9 mouse cellular contexts compared by ENCODE assay signal in the genomic region with DNA sequence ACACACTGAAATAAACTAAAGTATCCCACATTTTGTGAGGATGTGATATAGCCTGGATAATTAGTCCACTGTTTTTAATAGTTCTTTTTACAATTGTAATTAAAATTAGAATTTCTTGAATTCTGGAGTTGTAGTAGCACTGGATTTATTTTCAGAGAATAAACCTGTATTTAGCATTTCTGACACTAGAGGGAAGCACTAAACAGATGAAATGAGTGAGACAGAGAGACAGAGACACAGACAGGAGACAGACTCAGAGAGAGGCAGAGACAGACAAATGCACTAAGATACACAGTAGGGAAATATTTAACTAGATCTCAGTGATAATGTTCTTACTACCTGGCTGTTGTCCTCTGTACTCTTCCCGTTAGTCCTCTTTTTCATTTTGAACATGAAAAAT.
DNase-seq lines count a peak whose midpoint lies in the region; ATAC-seq and TF ChIP-seq lines count a peak whose summit lies in the region.
"Had no signal": no experiment of that assay in that cellular context is flagged by ENCODE, and none has a peak within 500 bp of the region (broad histone marks: within the 10 kb centered on the region; RNA-seq: fewer than 3 reads in every experiment).

No protein-coding gene starts in this region.

- H3K9ac ChIP-seq in liver, postnatal 0 days (replicated peaks) = no peak overlapping the region
- H3K9ac ChIP-seq in liver, embryonic 12.5 days = no peak overlapping the region
- H3K9ac ChIP-seq: limb, embryonic 13.5 days had no signal

- peak; percentile 82 for ATAC-seq in frontal cortex, adult (ENCODE audit: low TSS enrichment)
- no peak for ATAC-seq in liver, postnatal 0 days
- no peak for ATAC-seq in liver, embryonic 12.5 days

- H3K36me3 ChIP-seq in liver, postnatal 0 days (replicated peaks; ENCODE audit: insufficient read depth, low read length) = no peaks in the 10 kb centered on the region
- no peaks in the 10 kb centered on the region for H3K36me3 ChIP-seq in liver, embryonic 12.5 days
- H3K36me3 ChIP-seq: limb, embryonic 13.5 days had no signal

- no peaks in the 10 kb centered on the region for H3K4me1 ChIP-seq in liver, postnatal 0 days (ENCODE audit: insufficient read depth)
- no peaks in the 10 kb centered on the region for H3K4me1 ChIP-seq in liver, embryonic 12.5 days
- H3K4me1 ChIP-seq: limb, embryonic 13.5 days had no signal

- WGBS in liver, postnatal 0 days (ENCODE audit: insufficient replicate concordance) = 62% methylated on average over 1 of the region's 1 CpGs
- 71% methylated on average over 1 of the region's 1 CpGs for whole genome bisulfite sequencing in liver, embryonic 12.5 days (ENCODE audit: insufficient replicate concordance)

- no peak for TF ChIP-seq EP300 in liver, postnatal 0 days (IDR thresholded peaks at IDR 0.05; ENCODE audit: low read depth)

- no peak for DNase-seq in frontal cortex, postnatal 10 days (ENCODE audit: low spot score in 2 of 2)
- DNase-seq in liver, postnatal 0 days = no peak
- DNase-seq in ZHBTc4 (ENCODE audit: low read depth, low spot score) = peak; percentile 54
- peak; percentile 61 for DNase-seq in retina, embryonic 14.5 days (ENCODE audit: low spot score)
- no peak for DNase-seq in cerebellum, postnatal 25 days
- no peak for DNase-seq in lung, postnatal 14 days

- no peak overlapping the region for H3K4me2 ChIP-seq in liver, postnatal 0 days (ENCODE audit: low read depth, low read length)
- H3K4me2 ChIP-seq in liver, embryonic 12.5 days = no peak overlapping the region
- H3K4me2 ChIP-seq: limb, embryonic 13.5 days had no signal

- H3K27ac ChIP-seq in liver, postnatal 0 days (ENCODE audit: low read depth) = no peak overlapping the region
- no peak overlapping the region for H3K27ac ChIP-seq in liver, embryonic 12.5 days
- H3K27ac ChIP-seq: limb, embryonic 13.5 days had no signal

- H3K27me3 ChIP-seq in liver, postnatal 0 days (ENCODE audit: insufficient read depth, low read length) = no peaks in the 10 kb centered on the region
- no peaks in the 10 kb centered on the region for H3K27me3 ChIP-seq in liver, embryonic 12.5 days (replicated peaks)
- H3K27me3 ChIP-seq: limb, embryonic 13.5 days had no signal

- TF ChIP-seq CTCF in liver, postnatal 0 days (IDR thresholded peaks at IDR 0.05; ENCODE audit: low read depth) = peak; percentile 53

- H3K9me3 ChIP-seq in liver, postnatal 0 days (ENCODE audit: low read length) = no peaks in the 10 kb centered on the region
- no peaks in the 10 kb centered on the region for H3K9me3 ChIP-seq in liver, embryonic 12.5 days (replicated peaks)
- H3K9me3 ChIP-seq: limb, embryonic 13.5 days had no signal

- H3K4me3 ChIP-seq in liver, postnatal 0 days (ENCODE audit: low read depth, low read length) = no peak overlapping the region
- H3K4me3 ChIP-seq in liver, embryonic 12.5 days = no peak overlapping the region
- H3K4me3 ChIP-seq: limb, embryonic 13.5 days had no signal

Comparison
In these comparisons a context has a peak if more than half of its experiments do, and no peak if none do; other contexts are left out.
1. DNase-seq: peak in ZHBTc4 (single experiment) and retina, embryonic 14.5 days (single experiment); none in frontal cortex, postnatal 10 days (0 of 2), liver, postnatal 0 days (single experiment), cerebellum, postnatal 25 days (0 of 2) and lung, postnatal 14 days (single experiment).